Mouse (Mus musculus) myocyte (in vitro differentiated cells): Measurements from ENCODE around the gene Slc24a3.

ENCODE experiments used
- CEBPB ChIP-seq: IDR thresholded peaks from 2 replicates; pipeline ENCODE4 v1.6.1; 2011; ENCODE audit warnings: mild to moderate bottlenecking, moderate library complexity; ENCODE audit not compliant: poor library complexity, insufficient read depth, severe bottlenecking
- MAX ChIP-seq: IDR thresholded peaks from one replicate; pipeline ENCODE4 v1.6.1; 2011; ENCODE audit warnings: low read depth, mild to moderate bottlenecking, control low read depth
- MYOD1 ChIP-seq, 3 experiments: IDR thresholded peaks; one replicate each; pipeline ENCODE4 v1.6.1; 2011; ENCODE audit warnings: control low read depth in 2 of 3, low read depth in 2 of 3, mild to moderate bottlenecking in 2 of 3, moderate library complexity in 1 of 3; ENCODE audit not compliant: insufficient read length in 2 of 3, control insufficient read depth in 1 of 3
- MYOG ChIP-seq, 3 experiments: IDR thresholded peaks; one replicate each; pipeline ENCODE4 v1.6.1; 2011; ENCODE audit warnings: control low read depth in 2 of 3, low read depth in 2 of 3, mild to moderate bottlenecking in 2 of 3; ENCODE audit not compliant: insufficient read length in 2 of 3, control insufficient read depth in 1 of 3, insufficient read depth in 1 of 3
- POLR2A ChIP-seq: IDR thresholded peaks from one replicate; pipeline ENCODE4 v1.6.1; 2011; ENCODE audit warnings: low read depth, mild to moderate bottlenecking, control low read depth, moderate library complexity; ENCODE audit not compliant: insufficient read length
- POLR2AphosphoS2 ChIP-seq: IDR thresholded peaks from one replicate; pipeline ENCODE4 v1.6.1; 2011; ENCODE audit warnings: low read depth, control low read depth; ENCODE audit not compliant: insufficient read length
- REST ChIP-seq: IDR thresholded peaks from one replicate; pipeline ENCODE4 v1.6.1; 2011; ENCODE audit warnings: mild to moderate bottlenecking, control low read depth, moderate library complexity; ENCODE audit not compliant: insufficient read depth, insufficient read length
- SRF ChIP-seq: IDR thresholded peaks from one replicate; pipeline ENCODE4 v1.6.1; 2011; ENCODE audit warnings: low read depth; ENCODE audit not compliant: control insufficient read depth, insufficient read length
- TCF3 ChIP-seq: IDR thresholded peaks from one replicate; pipeline ENCODE4 v1.6.1; 2011; ENCODE audit warnings: low read depth, control low read depth; ENCODE audit not compliant: insufficient read length
- USF1 ChIP-seq: IDR thresholded peaks from one replicate; pipeline ENCODE4 v1.6.1; 2011; ENCODE audit warnings: low read depth, mild to moderate bottlenecking, control low read depth, moderate library complexity

GRCm38 (mm10) chr2:145324477-145324876, 156.9 kb downstream of the Slc24a3 start:
- TF ChIP-seq MYOD1 (IDR thresholded peaks at IDR 0.05; ENCODE audit: control insufficient read depth in 1 of 3, insufficient read length in 2 of 3, low read depth in 2 of 3) (no peak), POLR2A (no peak), MAX (no peak), CEBPB (no peak), SRF (no peak), TCF3 (no peak), USF1 (no peak), POLR2AphosphoS2 (no peak), REST (no peak), MYOG (IDR thresholded peaks at IDR 0.05; ENCODE audit: control insufficient read depth in 1 of 3, insufficient read depth in 1 of 3, insufficient read length in 2 of 3, low read depth in 2 of 3) (no peak)
